Mouse (Mus musculus) urinary bladder, postnatal 0 days (tissue): Measurements from ENCODE around the gene Nsl1. TPM values are rescaled to one million over a fixed set of nuclear protein-coding genes. Genes with fewer than 3 reads are reported as not detected.

Source experiments
- polyA plus RNA-seq: library from polyadenylated mRNA; unstranded; fragments of >200 nt; fragmentation: Nextera tagmentation; extraction: Ambion mirVana; gene quantifications from 2 replicates; pipeline ENCODE4 v1.2.1, GENCODE M21; 2015

Nsl1 gene
- 4.4 and 5.3 TPM in 2 replicates for polyA plus RNA-seq

DNA sequence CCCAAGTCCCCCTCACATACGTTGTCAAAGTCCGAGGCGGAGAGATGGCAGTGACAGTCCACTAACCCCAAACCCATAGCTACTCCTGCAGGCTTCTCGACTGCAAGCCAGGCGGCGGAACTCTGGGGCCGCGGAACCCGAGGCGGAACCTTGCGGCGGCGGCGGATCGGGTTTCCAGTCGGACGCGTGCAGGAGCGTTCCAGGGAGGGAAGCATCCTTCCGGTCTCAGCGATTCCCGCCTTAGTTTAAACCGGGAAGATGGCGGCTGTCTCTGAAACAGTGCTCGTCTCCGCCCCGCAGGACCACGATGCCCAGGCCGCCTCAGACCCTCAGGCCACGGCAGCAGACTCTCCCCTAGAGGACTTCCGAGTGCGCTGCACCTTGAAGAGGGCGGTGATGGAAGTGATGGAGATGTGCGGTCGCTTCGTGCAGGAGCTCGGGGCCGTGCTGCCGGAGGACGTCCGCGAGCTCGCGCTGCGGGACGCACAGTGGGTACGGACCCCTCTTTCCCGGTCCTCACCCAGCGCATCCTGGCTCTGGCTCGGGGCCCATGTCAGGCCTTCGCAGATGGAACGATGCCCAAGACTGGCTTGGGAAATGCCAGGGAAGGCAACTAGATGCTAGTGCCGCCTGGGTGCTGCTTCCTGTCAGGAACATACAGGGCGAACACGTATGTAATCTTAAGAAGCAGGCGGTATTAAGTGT lies at the start of gene Nsl1, which contains the start of gene Tatdn3:
Nsl1 (plus strand) TSS at position 232 of the 705 bp plus-strand sequence.
Tatdn3 (minus strand) TSS at position 152 of the 705 bp plus-strand sequence.

DNA sequence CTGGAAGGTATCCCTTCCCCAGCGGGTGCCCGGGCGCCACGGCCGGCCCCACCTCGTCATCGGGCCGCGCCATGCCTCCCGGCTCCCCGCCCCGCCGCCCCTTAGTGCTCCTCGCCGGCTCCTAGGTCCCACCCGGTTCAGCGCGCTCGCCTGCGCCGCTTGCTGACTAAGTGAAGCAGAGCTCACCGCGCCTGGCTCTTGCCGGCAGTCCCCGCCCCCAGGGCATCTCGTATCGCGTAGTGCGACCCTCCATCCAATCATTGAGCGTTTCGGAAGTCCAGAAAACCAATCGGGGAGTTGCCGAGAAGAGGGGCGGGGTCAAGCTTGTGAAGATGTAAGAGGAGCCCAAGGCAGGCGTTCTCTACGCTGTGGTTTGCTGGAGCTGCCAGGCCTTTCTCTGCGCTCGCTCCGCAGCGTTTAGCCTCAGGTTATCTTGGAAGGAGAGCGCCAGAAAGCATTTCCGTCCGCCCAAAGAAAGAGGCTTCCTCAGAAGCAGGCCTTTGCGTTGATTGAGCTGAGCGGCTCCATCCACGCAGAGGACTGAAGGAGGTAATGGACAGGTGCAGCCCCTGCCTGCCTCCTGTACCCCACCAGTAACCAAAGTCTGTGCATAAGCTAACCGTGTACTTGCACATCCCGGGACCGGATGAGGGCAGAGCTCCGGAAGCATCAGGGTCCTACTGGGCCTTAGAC lies 36.6 kb upstream of the Nsl1 start, which contains the start of gene Flvcr1:
Flvcr1 (minus strand) TSS at position 138 of the 693 bp plus-strand sequence.

DNA sequence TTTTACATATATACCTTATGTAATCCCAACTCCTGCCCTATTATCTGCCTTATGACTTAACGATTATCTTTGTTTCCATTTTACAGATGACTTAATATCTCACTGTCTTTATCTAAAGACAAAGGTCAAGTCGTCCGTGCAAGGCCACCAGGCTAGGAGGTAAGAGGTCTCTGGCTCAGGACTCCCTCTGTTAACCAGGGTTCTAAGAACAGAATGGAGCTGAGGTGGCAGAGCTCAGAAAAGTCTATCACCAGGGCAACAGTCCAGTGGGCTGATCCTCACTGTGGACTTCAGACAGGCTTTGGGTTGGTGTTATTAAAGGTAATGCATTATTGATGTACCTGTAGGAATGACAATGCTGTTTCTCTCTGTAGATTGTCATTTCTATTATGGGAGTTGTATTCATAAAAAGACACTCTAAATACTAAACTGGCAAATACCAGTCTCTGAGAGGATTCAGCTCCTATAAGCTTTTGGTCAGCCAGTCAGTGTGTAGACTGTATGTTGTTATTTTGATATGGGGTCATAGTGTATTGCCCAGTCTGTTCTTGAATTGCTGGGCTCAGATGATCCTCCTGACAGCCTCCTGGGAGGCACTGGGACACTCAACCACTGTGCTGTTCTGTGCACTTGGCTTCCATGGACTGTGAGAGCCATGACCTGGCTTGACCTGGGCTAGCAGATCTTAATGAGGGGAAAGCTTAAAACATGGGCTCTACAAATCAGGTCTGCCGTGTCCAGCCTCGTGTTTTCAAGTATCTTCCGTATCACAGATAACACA lies 26.1 kb upstream of the Nsl1 start, which contains the start of gene Spata45:
Spata45 (plus strand) TSS at position 86 of the 781 bp plus-strand sequence.

DNA sequence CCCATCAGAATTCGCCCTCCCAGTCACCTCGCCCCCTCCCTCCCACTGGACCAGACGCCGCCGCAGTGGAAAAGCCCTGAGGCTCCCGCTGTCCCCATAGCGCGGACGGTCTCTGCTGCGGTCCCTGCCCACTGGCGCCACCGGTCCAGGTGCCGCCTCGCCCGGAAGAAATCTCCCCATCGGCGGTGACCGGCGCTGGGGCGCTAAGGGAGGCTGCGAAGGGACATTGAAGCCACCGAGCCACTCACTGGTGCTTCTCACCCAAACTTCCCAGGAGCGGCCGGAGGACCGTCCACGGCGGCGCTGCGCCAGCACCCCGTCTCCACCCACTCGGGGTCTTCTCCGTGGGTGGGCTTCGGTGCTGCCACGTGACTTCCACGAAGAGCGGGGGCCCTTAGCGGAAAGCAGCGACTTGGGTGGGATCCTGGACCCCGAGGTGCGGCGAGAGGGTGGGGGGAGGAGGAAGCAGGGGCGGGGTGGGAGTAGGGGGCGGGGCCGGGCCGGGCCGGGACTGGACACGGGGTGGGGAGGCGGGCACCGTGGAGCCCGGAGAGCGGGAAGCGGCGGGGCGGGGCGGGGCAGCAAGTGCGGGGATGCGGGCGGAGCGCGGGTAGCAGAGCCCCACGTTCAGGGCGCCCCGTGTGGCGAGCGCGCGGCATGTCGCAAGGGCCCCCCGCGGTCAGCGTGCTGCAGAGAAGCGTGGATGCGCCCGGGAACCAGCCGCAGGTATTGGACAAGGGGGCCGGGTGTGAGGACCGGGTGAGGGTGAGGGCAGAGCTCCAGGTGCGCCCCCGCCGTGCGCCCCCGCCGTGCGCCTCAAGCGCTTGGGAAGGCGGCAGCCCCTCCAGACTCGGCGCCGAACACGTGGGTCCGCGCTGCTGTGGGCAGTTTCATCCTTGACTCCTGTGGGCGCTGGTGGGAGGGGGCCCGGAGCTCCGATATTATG lies 35.3 kb downstream of the Nsl1 start, which contains the start of gene Batf3:
Batf3 (plus strand) TSS at position 46 of the 946 bp plus-strand sequence.

Other genes with a start within 250 kb of the Nsl1 start
- gene Rps6kc1, start 151.2 kb upstream of the Nsl1 start, polyA plus RNA-seq = 10.3 and 10.8 TPM in 2 replicates
- gene Angel2, start 137.9 kb upstream of the Nsl1 start, polyA plus RNA-seq = 21.3 and 23.2 TPM in 2 replicates
- gene Vash2, start 83.7 kb upstream of the Nsl1 start, polyA plus RNA-seq = 3.5 and 4.7 TPM in 2 replicates
- 3.0 and 3.2 TPM in 2 replicates for gene Flvcr1, start 36.9 kb upstream of the Nsl1 start, polyA plus RNA-seq
- gene Spata45, start 26.4 kb upstream of the Nsl1 start, polyA plus RNA-seq = not detected in 2 replicates
- gene Tatdn3, start 80 bp upstream of the Nsl1 start, polyA plus RNA-seq = 11.9 and 14.4 TPM in 2 replicates
- 2.2 TPM in 2 replicates for gene Batf3, start 34.8 kb downstream of the Nsl1 start, polyA plus RNA-seq
- not detected in 2 replicates for gene Fam71a, start 101.8 kb downstream of the Nsl1 start, polyA plus RNA-seq
- 7.1 and 8.4 TPM in 2 replicates for gene Atf3, start 155.0 kb downstream of the Nsl1 start, polyA plus RNA-seq